Mouse (Mus musculus) lung, postnatal 0 days (tissue): ENCODE data around the gene Mettl15. TPM values are rescaled to one million over a fixed set of nuclear protein-coding genes. Genes with fewer than 3 reads are reported as not detected.

Experiments used
- ATAC-seq: fragments of 200-750 bp; cut with Nextera tagmentation; 2 replicates; pipeline ENCODE4 v1.8.0; 2017; ENCODE audit warnings: moderate library complexity
- DNase-seq: peaks from one replicate; pipeline ENCODE4 v3.0.0-alpha.2; 2016; ENCODE audit warnings: low spot score
- H3K27ac ChIP-seq: fragments of 300-500 bp; sonication (generic); 2 replicates; pipeline ENCODE4 v1.5.1; 2014; ENCODE audit warnings: antibody characterized with exemption, mild to moderate bottlenecking, low read length, mixed read lengths
- H3K27me3 ChIP-seq: fragments of 300-500 bp; sonication (generic); replicated peaks from 2 replicates; pipeline ENCODE4 v1.6.1; 2014; ENCODE audit warnings: low read length, mixed read lengths; ENCODE audit not compliant: insufficient read depth
- H3K36me3 ChIP-seq: fragments of 300-500 bp; sonication (generic); 2 replicates; pipeline ENCODE4 v1.6.1; 2014; ENCODE audit warnings: low read length, mixed read lengths; ENCODE audit not compliant: insufficient read depth
- H3K4me1 ChIP-seq: fragments of 300-500 bp; sonication (generic); 2 replicates; pipeline ENCODE4 v1.6.1; 2014; ENCODE audit warnings: antibody characterized with exemption, low read depth, low read length, mixed read lengths; ENCODE audit not compliant: insufficient read depth
- H3K4me2 ChIP-seq: fragments of 300-500 bp; sonication (generic); replicated peaks from 2 replicates; pipeline ENCODE4 v1.6.1; 2014; ENCODE audit warnings: low read depth, mild to moderate bottlenecking, low read length, moderate library complexity, mixed read lengths
- H3K4me3 ChIP-seq: fragments of 300-500 bp; sonication (generic); 2 replicates; pipeline ENCODE4 v1.5.1; 2014; ENCODE audit warnings: low read depth, low read length
- H3K9ac ChIP-seq: fragments of 300-500 bp; sonication (generic); replicated peaks from 2 replicates; pipeline ENCODE4 v1.6.1; 2014; ENCODE audit warnings: low read depth, mild to moderate bottlenecking
- H3K9me3 ChIP-seq: fragments of 300-500 bp; sonication (generic); 2 replicates; pipeline ENCODE4 v1.6.1; 2016; ENCODE audit warnings: low read length, mixed read lengths
- CTCF ChIP-seq: IDR thresholded peaks from 2 replicates; pipeline ENCODE4 v1.5.1; 2016; ENCODE audit warnings: antibody characterized with exemption, mild to moderate bottlenecking
- EP300 ChIP-seq: IDR thresholded peaks from 2 replicates; pipeline ENCODE4 v1.6.1; 2016; ENCODE audit warnings: antibody characterized with exemption, mild to moderate bottlenecking, control low read depth
- WGBS: fragments of 180-500 bp; shearing (Covaris S2); extraction: QIAGEN DNeasy Blood & Tissue Kit; methylation state at CpG from one replicate; pipeline ENCODE4 v1.1.7; 2014; 5-methylcytosine and 5-hydroxymethylcytosine counted together
- polyA plus RNA-seq: library from polyadenylated mRNA; unstranded; fragments of >200 nt; fragmentation: Nextera tagmentation; extraction: Ambion mirVana; gene quantifications from 2 replicates; pipeline ENCODE4 v1.2.1, GENCODE M21; 2015

Mettl15 gene
- polyA plus RNA-seq, 1 experiment from 2014 or later, result 7.5 TPM

GRCm38 (mm10) chr2:109208032-109208431 lies 72.5 kb downstream of the Mettl15 start:
- WGBS, result 64% methylated on average over 2 of the region's 2 CpGs
- H3K27me3 ChIP-seq, result no peaks in the 10 kb centered on the region
- no peak overlapping the region for H3K4me3 ChIP-seq
- H3K36me3 ChIP-seq, result no peaks in the 10 kb centered on the region
- no peak overlapping the region for H3K4me2 ChIP-seq
- H3K9ac ChIP-seq, result no peak overlapping the region
- ATAC-seq (no peak), DNase-seq (no peak)
- H3K9me3 ChIP-seq, result no peaks in the 10 kb centered on the region
- no peak overlapping the region for H3K27ac ChIP-seq
- no peaks in the 10 kb centered on the region for H3K4me1 ChIP-seq
- TF ChIP-seq EP300 (no peak), CTCF (no peak)

- no peaks in the 10 kb centered on the region for H3K27me3 ChIP-seq
- ATAC-seq, result peak; percentile 52
- no peak overlapping the region for H3K27ac ChIP-seq
- WGBS, result 74% methylated on average over 3 of the region's 3 CpGs
- H3K4me3 ChIP-seq, result no peak overlapping the region
- H3K9me3 ChIP-seq, result no peaks in the 10 kb centered on the region
- H3K4me1 ChIP-seq, result no peaks in the 10 kb centered on the region
- no peak overlapping the region for H3K9ac ChIP-seq
- H3K36me3 ChIP-seq, result no peaks in the 10 kb centered on the region
- H3K4me2 ChIP-seq, result no peak overlapping the region
- TF ChIP-seq EP300 (no peak), CTCF (no peak)
- DNase-seq, result peak; percentile 10
Measured at GRCm38 (mm10) chr2:109182993-109183392, 97.6 kb downstream of the Mettl15 start.

- TF ChIP-seq EP300 (no peak), CTCF (no peak)
- 47% methylated on average over 1 of the region's 1 CpGs for WGBS
- no peak overlapping the region for H3K27ac ChIP-seq
- ATAC-seq (no peak), DNase-seq (no peak)
- H3K4me3 ChIP-seq, result no peak overlapping the region
- no peak overlapping the region for H3K9ac ChIP-seq
- no peaks in the 10 kb centered on the region for H3K27me3 ChIP-seq
- no peaks in the 10 kb centered on the region for H3K9me3 ChIP-seq
- no peaks in the 10 kb centered on the region for H3K36me3 ChIP-seq
- no peaks in the 10 kb centered on the region for H3K4me1 ChIP-seq
- no peak overlapping the region for H3K4me2 ChIP-seq
Measured at GRCm38 (mm10) chr2:109158509-109158908, 122.0 kb downstream of the Mettl15 start.

- no peak overlapping the region for H3K9ac ChIP-seq
- no peaks in the 10 kb centered on the region for H3K9me3 ChIP-seq
- 62% methylated on average over 1 of the region's 1 CpGs for WGBS
- H3K4me1 ChIP-seq, result no peaks in the 10 kb centered on the region
- DNase-seq (no peak), ATAC-seq (no peak)
- H3K4me3 ChIP-seq, result no peak overlapping the region
- TF ChIP-seq EP300, result no peak
- TF ChIP-seq CTCF, result no peak
- no peaks in the 10 kb centered on the region for H3K36me3 ChIP-seq
- H3K4me2 ChIP-seq, result no peak overlapping the region
- no peaks in the 10 kb centered on the region for H3K27me3 ChIP-seq
- no peak overlapping the region for H3K27ac ChIP-seq
Measured at GRCm38 (mm10) chr2:109156131-109156530, 124.4 kb downstream of the Mettl15 start.

GRCm38 (mm10) chr2:109153402-109154050 lies 127.0 kb downstream of the Mettl15 start:
- TF ChIP-seq EP300 (no peak), CTCF (no peak)
- 64% methylated on average over 6 of the region's 6 CpGs for WGBS
- Histone ChIP-seq H3K4me2 (no peak overlapping the region), H3K9ac (no peak overlapping the region), H3K4me3 (no peak overlapping the region), H3K27ac (no peak overlapping the region), H3K36me3 (no peaks in the 10 kb centered on the region), H3K27me3 (no peaks in the 10 kb centered on the region), H3K9me3 (no peaks in the 10 kb centered on the region), H3K4me1 (no peaks in the 10 kb centered on the region)
- no peak for DNase-seq
- no peak for ATAC-seq

- H3K9me3 ChIP-seq, result no peaks in the 10 kb centered on the region
- H3K4me3 ChIP-seq, result no peak overlapping the region
- H3K9ac ChIP-seq, result no peak overlapping the region
- no peak overlapping the region for H3K27ac ChIP-seq
- no peak for ATAC-seq
- H3K36me3 ChIP-seq, result no peaks in the 10 kb centered on the region
- H3K4me2 ChIP-seq, result no peak overlapping the region
- no peak for DNase-seq
- H3K27me3 ChIP-seq, result no peaks in the 10 kb centered on the region
- TF ChIP-seq CTCF (no peak), EP300 (no peak)
- H3K4me1 ChIP-seq, result no peaks in the 10 kb centered on the region
Measured at GRCm38 (mm10) chr2:109147292-109147691, 133.3 kb downstream of the Mettl15 start.

GRCm38 (mm10) chr2:109144410-109144809 lies 136.1 kb downstream of the Mettl15 start:
- no peak overlapping the region for H3K4me2 ChIP-seq
- TF ChIP-seq CTCF, result no peak
- no peak for TF ChIP-seq EP300
- H3K9ac ChIP-seq, result no peak overlapping the region
- no peaks in the 10 kb centered on the region for H3K4me1 ChIP-seq
- DNase-seq (no peak), ATAC-seq (no peak)
- 84% methylated on average over 2 of the region's 2 CpGs for WGBS
- H3K4me3 ChIP-seq, result no peak overlapping the region
- no peaks in the 10 kb centered on the region for H3K27me3 ChIP-seq
- H3K9me3 ChIP-seq, result no peaks in the 10 kb centered on the region
- H3K27ac ChIP-seq, result no peak overlapping the region
- H3K36me3 ChIP-seq, result no peaks in the 10 kb centered on the region
